Mouse (Mus musculus): Measurements from ENCODE around the gene Ptcd2. TPM values are rescaled to one million over a fixed set of nuclear protein-coding genes. Genes with fewer than 3 reads are reported as not detected.

Gene Ptcd2
- 51.2 and 53.2 TPM in 2 replicates for polyA plus RNA-seq (2015; fragmentation: Nextera tagmentation; extraction: Ambion mirVana)

- H3K36me3 ChIP-seq (replicated peaks), result 0 out of 2 replicates have a peak, but pooled peaks cover 4% of the 10 kb centered on the region
- H3K27me3 ChIP-seq (replicated peaks), result no peaks in the 10 kb centered on the region
- peak within 1 kb of the TSS; percentile 84 for H3K9ac ChIP-seq
- peak within 1 kb of the TSS; percentile 80 for H3K4me3 ChIP-seq
- ATAC-seq (replicated peaks), result peak; percentile 99
- H3K27ac ChIP-seq, result peak within 1 kb of the TSS; percentile 86
- H3K4me2 ChIP-seq, result peak within 1 kb of the TSS; percentile 72
- H3K9me3 ChIP-seq, result no peaks in the 10 kb centered on the region
- WGBS, result 4% methylated on average over 39 of the region's 39 CpGs
- peaks cover 17% of the 10 kb centered on the region for H3K4me1 ChIP-seq
These were observed at the start of gene Ptcd2, which contains the start of gene Mrps27 for GRCm38 (mm10) chr13:99344599-99345575. TSS of gene Ptcd2 (minus strand) at chr13:99344705. TSS of gene Mrps27 (plus strand) at chr13:99344786.

GRCm38 (mm10) chr13:99393128-99393527 lies 48.6 kb upstream of the Ptcd2 start:
- H3K9me3 ChIP-seq, result no peaks in the 10 kb centered on the region
- no peak overlapping the region for H3K27ac ChIP-seq
- H3K9ac ChIP-seq, result no peak overlapping the region

GRCm38 (mm10) chr13:99391417-99391816 lies 46.9 kb upstream of the Ptcd2 start:
- no peak overlapping the region for H3K27ac ChIP-seq
- ATAC-seq (replicated peaks), result no peak

More at GRCm38 (mm10) chr13:99393128-99393527, 48.6 kb upstream of the Ptcd2 start:
- Histone ChIP-seq H3K36me3 (replicated peaks) (no peaks in the 10 kb centered on the region), H3K4me3 (no peak overlapping the region), H3K4me2 (no peak overlapping the region), H3K27me3 (replicated peaks) (no peaks in the 10 kb centered on the region), H3K4me1 (peaks cover 26% of the 10 kb centered on the region)
- no peak for ATAC-seq (replicated peaks)
- 86% methylated on average over 3 of the region's 3 CpGs for WGBS

GRCm38 (mm10) chr13:99387901-99388811 lies 43.7 kb upstream of the Ptcd2 start:
- Histone ChIP-seq H3K36me3 (replicated peaks) (no peaks in the 10 kb centered on the region), H3K9me3 (no peaks in the 10 kb centered on the region), H3K27ac (no peak overlapping the region), H3K27me3 (replicated peaks) (no peaks in the 10 kb centered on the region), H3K4me1 (0 out of 2 replicates have a peak, but pooled peaks cover 2% of the 10 kb centered on the region), H3K4me2 (no peak overlapping the region), H3K4me3 (no peak overlapping the region), H3K9ac (no peak overlapping the region)
- ATAC-seq (replicated peaks), result no peak
- 74% methylated on average over 7 of the region's 7 CpGs for WGBS

More at GRCm38 (mm10) chr13:99391417-99391816, 46.9 kb upstream of the Ptcd2 start:
- peaks cover 15% of the 10 kb centered on the region for H3K4me1 ChIP-seq
- WGBS, result 49% methylated on average over 3 of the region's 3 CpGs
- H3K27me3 ChIP-seq (replicated peaks), result no peaks in the 10 kb centered on the region
- no peaks in the 10 kb centered on the region for H3K36me3 ChIP-seq (replicated peaks)
- no peak overlapping the region for H3K9ac ChIP-seq
- H3K4me2 ChIP-seq, result no peak overlapping the region
- H3K4me3 ChIP-seq, result no peak overlapping the region
- no peaks in the 10 kb centered on the region for H3K9me3 ChIP-seq

GRCm38 (mm10) chr13:99386341-99386740 lies 41.8 kb upstream of the Ptcd2 start:
- H3K4me2 ChIP-seq, result no peak overlapping the region
- H3K4me1 ChIP-seq, result peaks cover 4% of the 10 kb centered on the region; the same call in 1 of the 2 replicates
- no peaks in the 10 kb centered on the region for H3K9me3 ChIP-seq
- H3K27ac ChIP-seq, result no peak overlapping the region
- H3K36me3 ChIP-seq (replicated peaks), result no peaks in the 10 kb centered on the region
- no peaks in the 10 kb centered on the region for H3K27me3 ChIP-seq (replicated peaks)
- ATAC-seq (replicated peaks), result no peak
- no peak overlapping the region for H3K9ac ChIP-seq
- 78% methylated on average over 7 of the region's 7 CpGs for WGBS
- H3K4me3 ChIP-seq, result no peak overlapping the region

GRCm38 (mm10) chr13:99385911-99386310 lies 41.4 kb upstream of the Ptcd2 start:
- 85% methylated on average over 6 of the region's 6 CpGs for WGBS
- Histone ChIP-seq H3K4me1 (peaks cover 4% of the 10 kb centered on the region; the same call in 1 of the 2 replicates), H3K4me2 (no peak overlapping the region)

GRCm38 (mm10) chr13:99384555-99385203 lies 40.2 kb upstream of the Ptcd2 start:
- no peak overlapping the region for H3K4me2 ChIP-seq
- WGBS, result 45% methylated on average over 7 of the region's 7 CpGs
- H3K36me3 ChIP-seq (replicated peaks), result no peaks in the 10 kb centered on the region
- peaks cover 4% of the 10 kb centered on the region; the same call in 1 of the 2 replicates for H3K4me1 ChIP-seq
- H3K27ac ChIP-seq, result no peak overlapping the region; the same call in 1 of the 2 replicates
- no peak overlapping the region for H3K9ac ChIP-seq
- H3K9me3 ChIP-seq, result no peaks in the 10 kb centered on the region
- no peaks in the 10 kb centered on the region for H3K27me3 ChIP-seq (replicated peaks)
- ATAC-seq (replicated peaks), result peak; percentile 30; the same call in 1 of the 2 replicates
- H3K4me3 ChIP-seq, result no peak overlapping the region

More at GRCm38 (mm10) chr13:99385911-99386310, 41.4 kb upstream of the Ptcd2 start:
- no peaks in the 10 kb centered on the region for H3K27me3 ChIP-seq (replicated peaks)
- no peaks in the 10 kb centered on the region for H3K9me3 ChIP-seq
- H3K9ac ChIP-seq, result no peak overlapping the region
- H3K36me3 ChIP-seq (replicated peaks), result no peaks in the 10 kb centered on the region
- H3K27ac ChIP-seq, result no peak overlapping the region
- no peak overlapping the region for H3K4me3 ChIP-seq
- no peak for ATAC-seq (replicated peaks)

- Histone ChIP-seq H3K4me3 (no peak overlapping the region), H3K9ac (no peak overlapping the region), H3K9me3 (no peaks in the 10 kb centered on the region), H3K27me3 (replicated peaks) (no peaks in the 10 kb centered on the region), H3K4me2 (no peak overlapping the region), H3K36me3 (replicated peaks) (no peaks in the 10 kb centered on the region), H3K27ac (no peak overlapping the region), H3K4me1 (peaks cover 4% of the 10 kb centered on the region; the same call in 1 of the 2 replicates)
- 32% methylated on average over 6 of the region's 6 CpGs for WGBS
- ATAC-seq (replicated peaks), result no peak
These were observed 37.9 kb upstream of the Ptcd2 start for GRCm38 (mm10) chr13:99382373-99382772.

- Histone ChIP-seq H3K36me3 (replicated peaks) (no peaks in the 10 kb centered on the region), H3K27me3 (replicated peaks) (no peaks in the 10 kb centered on the region), H3K9me3 (no peaks in the 10 kb centered on the region), H3K4me2 (no peak overlapping the region), H3K9ac (no peak overlapping the region), H3K4me1 (peaks cover 5% of the 10 kb centered on the region; the same call in 1 of the 2 replicates), H3K4me3 (no peak overlapping the region), H3K27ac (no peak overlapping the region)
- no peak for ATAC-seq (replicated peaks)
- WGBS, result 80% methylated on average over 1 of the region's 1 CpGs
These were observed 33.7 kb upstream of the Ptcd2 start for GRCm38 (mm10) chr13:99378223-99378622.

- H3K4me2 ChIP-seq, result no peak overlapping the region
- no peak overlapping the region for H3K9ac ChIP-seq
- no peaks in the 10 kb centered on the region for H3K36me3 ChIP-seq (replicated peaks)
- WGBS, result 95% methylated on average over 6 of the region's 6 CpGs
- H3K9me3 ChIP-seq, result no peaks in the 10 kb centered on the region
- H3K27me3 ChIP-seq (replicated peaks), result no peaks in the 10 kb centered on the region
- peaks cover 2% of the 10 kb centered on the region; the same call in 1 of the 2 replicates for H3K4me1 ChIP-seq
- H3K27ac ChIP-seq, result no peak overlapping the region
- ATAC-seq (replicated peaks), result no peak
- H3K4me3 ChIP-seq, result no peak overlapping the region
These were observed 32.5 kb upstream of the Ptcd2 start for GRCm38 (mm10) chr13:99377055-99377454.

GRCm38 (mm10) chr13:99375550-99375949 lies 31.0 kb upstream of the Ptcd2 start:
- 33% methylated on average over 6 of the region's 6 CpGs for WGBS
- ATAC-seq (replicated peaks), result peak; percentile 78
- no peaks in the 10 kb centered on the region for H3K9me3 ChIP-seq
- H3K27me3 ChIP-seq (replicated peaks), result no peaks in the 10 kb centered on the region
- no peak overlapping the region for H3K4me2 ChIP-seq
- 0 out of 2 replicates have a peak, but pooled peaks cover 2% of the 10 kb centered on the region for H3K4me1 ChIP-seq
- no peak overlapping the region for H3K4me3 ChIP-seq
- no peak overlapping the region for H3K27ac ChIP-seq
- no peak overlapping the region for H3K9ac ChIP-seq
- H3K36me3 ChIP-seq (replicated peaks), result no peaks in the 10 kb centered on the region

Measured in midbrain, embryonic 15.5 days (tissue).